Mouse (Mus musculus) CH12.LX (cell line): ENCODE measurements around the gene Hagh.

Experiments used
- CHD1 ChIP-seq: IDR thresholded peaks from 2 replicates; pipeline ENCODE4 v1.6.1; 2012; ENCODE audit warnings: low read depth, low read length, improper control_type of control experiment, inconsistent platforms
- CTCF ChIP-seq, 2 experiments: IDR thresholded peaks in 1 of 2; conservative IDR thresholded peaks in 1 of 2; 2 replicates each; pipeline ENCODE4 v1.5.1; 2011 to 2012; ENCODE audit warnings: low read depth in 2 of 2, low read length in 2 of 2, improper control_type of control experiment in 1 of 2, inconsistent platforms in 1 of 2, mild to moderate bottlenecking in 1 of 2, moderate library complexity in 1 of 2
- JUN ChIP-seq: IDR thresholded peaks from 2 replicates; pipeline ENCODE4 v1.6.1; 2011; ENCODE audit warnings: low read depth, mild to moderate bottlenecking, low read length, improper control_type of control experiment, moderate library complexity; ENCODE audit not compliant: insufficient read depth
- MEF2A ChIP-seq: IDR thresholded peaks from 2 replicates; pipeline ENCODE4 v1.6.1; 2014; ENCODE audit warnings: low read depth, mild to moderate bottlenecking, inconsistent platforms, low read length, improper control_type of control experiment, borderline replicate concordance
- NRF1 ChIP-seq: IDR thresholded peaks from 2 replicates; pipeline ENCODE4 v1.6.1; 2014; ENCODE audit warnings: low read depth, mild to moderate bottlenecking, inconsistent platforms, low read length, improper control_type of control experiment, moderate library complexity
- POLR2A ChIP-seq: IDR thresholded peaks from 2 replicates; pipeline ENCODE4 v1.6.1; 2011; ENCODE audit warnings: low read depth, mild to moderate bottlenecking, improper control_type of control experiment, low read length
- TBP ChIP-seq: conservative IDR thresholded peaks from 2 replicates; pipeline ENCODE4 v1.6.1; 2011; ENCODE audit warnings: low read depth, low read length, improper control_type of control experiment
- USF2 ChIP-seq: conservative IDR thresholded peaks from 2 replicates; pipeline ENCODE4 v1.6.1; 2011; ENCODE audit warnings: low read depth, low read length, improper control_type of control experiment
- ZC3H11A ChIP-seq: IDR thresholded peaks from 2 replicates; pipeline ENCODE4 v1.6.1; 2012; ENCODE audit warnings: low read depth, mild to moderate bottlenecking, inconsistent platforms, low read length, improper control_type of control experiment
- ZMIZ1 ChIP-seq: IDR thresholded peaks from 2 replicates; pipeline ENCODE4 v1.6.1; 2012; ENCODE audit warnings: low read depth, mild to moderate bottlenecking, inconsistent platforms, low read length, improper control_type of control experiment

DNA sequence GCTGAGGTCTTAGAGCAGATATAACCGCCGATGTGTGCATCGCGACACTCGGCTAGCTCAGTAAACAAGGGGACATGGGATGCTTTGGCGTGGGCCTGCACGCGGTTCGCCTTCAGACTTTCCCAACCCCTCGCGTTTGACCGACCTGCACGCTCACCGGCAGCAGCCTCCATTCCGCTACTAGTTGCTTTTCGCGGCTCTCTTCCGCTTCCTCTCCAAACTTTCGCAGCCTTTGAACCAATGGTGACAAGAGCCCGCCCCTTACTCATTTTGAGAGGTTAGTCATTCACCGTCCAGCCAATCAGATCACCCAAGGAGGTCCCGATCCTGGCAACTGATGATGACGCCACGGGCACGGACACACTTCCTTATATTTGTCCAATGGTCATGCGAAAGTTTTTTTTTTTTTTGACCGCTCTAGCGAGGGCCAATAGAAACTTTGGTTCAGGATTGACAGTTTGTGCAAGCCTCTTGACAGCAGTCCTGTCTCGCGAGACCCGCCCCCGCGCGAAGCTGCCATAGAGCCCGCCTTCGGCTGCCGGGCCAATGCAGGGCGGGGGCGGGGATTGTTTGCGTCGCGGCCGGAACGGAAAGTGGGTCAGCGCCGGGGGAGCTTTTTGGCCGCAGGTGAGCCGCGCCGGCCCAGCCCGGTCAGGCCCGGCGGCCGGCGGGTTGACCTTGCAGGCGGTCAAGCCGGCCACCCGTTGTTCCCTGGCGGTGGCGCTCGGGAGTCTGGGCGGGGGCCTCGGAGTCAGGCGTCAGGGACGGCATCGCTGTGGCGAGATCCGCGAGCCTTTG lies 46.4 kb downstream of the Hagh start, which contains the start of the genes Nubp2 and Spsb3:
- TF ChIP-seq CHD1 (no peak), CTCF (conservative IDR thresholded peaks at IDR 0.05 in 1 of 2, IDR thresholded peaks at IDR 0.05 in 1 of 2; ENCODE audit: low read depth in 2 of 2, low read length in 2 of 2) (no peak), USF2 (no peak), NRF1 (peak; percentile 35), JUN (no peak), POLR2A (peak; percentile 76), TBP (peak; percentile 75; the same call in 1 of the 2 replicates), ZC3H11A (no peak), MEF2A (peak; percentile 40; the same call in 1 of the 2 replicates), ZMIZ1 (peak; percentile 33; the same call in 1 of the 2 replicates)
